Mouse (Mus musculus) testis, adult 2 months (tissue): ENCODE data around the gene Serpina3i. TPM values are rescaled to one million over a fixed set of nuclear protein-coding genes. Genes with fewer than 3 reads are reported as not detected.
"Not testable (repeated sequence)": the region's sequence is repeated elsewhere in the genome, so short reads cannot be mapped to it uniquely, and the experiment has no call there.

ENCODE experiments used
- H3K27ac ChIP-seq: fragments of 200-500 bp; 2 replicates; pipeline ENCODE4 v1.5.1; 2012; ENCODE audit warnings: low read depth, low read length; ENCODE audit not compliant: control insufficient read depth, insufficient read depth
- H3K27me3 ChIP-seq: fragments of 200-500 bp; 2 replicates; pipeline ENCODE4 v1.6.1; 2012; ENCODE audit warnings: mild to moderate bottlenecking, low read length, moderate library complexity; ENCODE audit not compliant: control insufficient read depth, insufficient read depth
- H3K36me3 ChIP-seq: fragments of 200-500 bp; 2 replicates; pipeline ENCODE4 v1.6.1; 2012; ENCODE audit warnings: mild to moderate bottlenecking, low read length; ENCODE audit not compliant: control insufficient read depth, insufficient read depth
- H3K4me1 ChIP-seq: fragments of 200-500 bp; 2 replicates; pipeline ENCODE4 v1.6.1; 2012; ENCODE audit warnings: low read length; ENCODE audit not compliant: control insufficient read depth, insufficient read depth
- H3K4me3 ChIP-seq: fragments of 200-500 bp; 2 replicates; pipeline ENCODE4 v1.5.1; 2012; ENCODE audit warnings: low read depth, mild to moderate bottlenecking, low read length, moderate library complexity, mixed read lengths; ENCODE audit not compliant: control insufficient read depth
- CTCF ChIP-seq: fragments of 200-500 bp; IDR thresholded peaks from 2 replicates; pipeline ENCODE4 v1.5.1; 2012; ENCODE audit warnings: low read depth, mild to moderate bottlenecking, inconsistent platforms, low read length, moderate library complexity; ENCODE audit not compliant: control insufficient read depth, insufficient read depth, insufficient replicate concordance
- POLR2A ChIP-seq: fragments of 200-500 bp; IDR thresholded peaks from 2 replicates; pipeline ENCODE4 v1.6.1; 2012; ENCODE audit warnings: low read depth, mild to moderate bottlenecking, inconsistent platforms, low read length, moderate library complexity; ENCODE audit not compliant: control insufficient read depth
- polyA plus RNA-seq: library from polyadenylated mRNA; depleted of rRNA; stranded (reverse); fragments of >200 nt; gene quantifications from 2 replicates; pipeline ENCODE4 v1.2.3, GENCODE M21; 2012

Serpina3i gene
- polyA plus RNA-seq, 1 experiment: 0.57 TPM

GRCm38 (mm10) chr12:104235915-104236314 is 27.0 kb upstream of the Serpina3i start, which contains the start of gene Serpina3g:
Gene Serpina3g, plus strand, starts transcription at chr12:104236245.
- Histone ChIP-seq H3K27ac (peak within 1 kb of the TSS; percentile 26; the same call in 1 of the 2 replicates), H3K4me1 (no peaks in the 10 kb centered on the region), H3K4me3 (no peak within 1 kb of the TSS), H3K27me3 (no peaks in the 10 kb centered on the region), H3K36me3 (no peaks in the 10 kb centered on the region)
- no peak for TF ChIP-seq CTCF
- no peak for TF ChIP-seq POLR2A

- H3K27me3 ChIP-seq, H3K36me3 ChIP-seq: not testable (repeated sequence)
Observed at GRCm38 (mm10) chr12:104238048-104238447, 24.9 kb upstream of the Serpina3i start.

GRCm38 (mm10) chr12:104243307-104243706 is 19.6 kb upstream of the Serpina3i start:
- no peaks in the 10 kb centered on the region for H3K36me3 ChIP-seq
- H3K4me1 ChIP-seq: no peaks in the 10 kb centered on the region
- no peaks in the 10 kb centered on the region for H3K27me3 ChIP-seq
- no peak overlapping the region for H3K4me3 ChIP-seq
- no peak overlapping the region for H3K27ac ChIP-seq
- no peak for TF ChIP-seq POLR2A
- TF ChIP-seq CTCF: no peak

More at GRCm38 (mm10) chr12:104238048-104238447, 24.9 kb upstream of the Serpina3i start:
- H3K27ac ChIP-seq, H3K4me1 ChIP-seq, H3K4me3 ChIP-seq: not testable (repeated sequence)

DNA sequence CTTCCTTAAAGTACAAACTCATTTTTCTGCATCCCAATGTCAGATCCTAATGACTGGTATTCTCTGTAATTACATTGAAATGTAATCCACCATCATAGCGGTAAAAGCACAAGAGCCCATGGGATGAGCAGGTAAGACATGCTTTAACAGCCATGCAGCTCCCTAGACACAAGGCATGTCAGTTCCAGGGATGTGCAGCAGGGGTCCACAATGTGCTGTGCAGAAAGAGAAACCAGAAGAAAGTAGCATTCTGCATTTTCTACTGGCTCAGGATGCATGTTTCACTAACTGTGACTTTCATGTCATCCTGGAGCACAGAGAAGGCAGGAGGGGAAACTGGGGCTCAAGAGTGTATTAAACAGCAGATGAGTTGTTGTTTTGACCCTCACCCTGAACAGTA is 17.8 kb upstream of the Serpina3i start:
- no peaks in the 10 kb centered on the region for H3K27me3 ChIP-seq
- no peak overlapping the region for H3K27ac ChIP-seq
- no peaks in the 10 kb centered on the region for H3K4me1 ChIP-seq
- H3K4me3 ChIP-seq: no peak overlapping the region
- peak; percentile 13; the same call in 1 of the 2 replicates for TF ChIP-seq CTCF
- no peak for TF ChIP-seq POLR2A
- no peaks in the 10 kb centered on the region for H3K36me3 ChIP-seq

GRCm38 (mm10) chr12:104245595-104245994 is 17.3 kb upstream of the Serpina3i start:
- Histone ChIP-seq H3K4me3 (no peak overlapping the region), H3K4me1 (no peaks in the 10 kb centered on the region), H3K27ac (no peak overlapping the region), H3K36me3 (no peaks in the 10 kb centered on the region), H3K27me3 (no peaks in the 10 kb centered on the region)
- TF ChIP-seq POLR2A: no peak
- TF ChIP-seq CTCF: no peak

DNA sequence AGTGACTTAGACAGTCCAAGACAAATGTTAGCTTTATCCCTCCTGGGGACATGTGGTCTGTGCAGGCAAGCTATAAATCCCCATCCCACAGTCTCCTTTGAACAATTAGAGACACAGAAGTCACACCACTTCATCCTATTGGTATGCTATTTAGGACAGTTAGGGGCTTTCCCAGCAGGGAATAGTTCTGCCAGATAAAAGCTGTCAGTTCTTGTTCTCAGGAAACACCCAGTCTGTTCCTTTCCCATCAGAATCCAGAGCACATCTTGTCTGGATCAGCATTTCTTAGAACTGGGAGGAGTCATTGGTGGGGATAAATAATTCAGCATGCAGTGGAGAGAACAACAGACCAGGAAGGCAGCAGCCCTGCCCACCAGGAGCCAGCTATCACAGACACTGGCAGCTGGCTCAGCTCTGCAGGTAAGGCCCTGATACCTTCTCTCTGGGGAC is 15.3 kb upstream of the Serpina3i start:
- no peak overlapping the region for H3K27ac ChIP-seq

DNA sequence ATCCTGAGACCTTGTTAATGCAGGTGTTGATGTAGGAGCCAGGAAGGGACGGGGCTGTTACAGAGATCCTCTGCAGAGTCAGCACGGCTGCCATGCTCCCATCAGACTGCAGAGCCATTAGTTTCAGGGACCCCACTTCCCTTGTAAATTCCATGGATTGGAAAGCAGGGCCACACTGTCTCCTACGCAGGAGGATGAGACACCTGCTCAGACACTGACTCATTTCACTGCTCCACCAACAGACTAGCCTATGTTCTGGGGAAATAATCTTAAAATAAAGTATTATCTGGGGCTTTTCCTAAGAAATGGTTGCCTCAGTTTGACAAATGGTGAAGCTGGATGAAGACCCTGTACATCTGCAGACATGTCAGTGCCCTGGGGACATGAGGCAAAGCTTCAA is 14.7 kb upstream of the Serpina3i start:
- no peak overlapping the region for H3K27ac ChIP-seq
- H3K36me3 ChIP-seq: no peaks in the 10 kb centered on the region
- no peaks in the 10 kb centered on the region for H3K4me1 ChIP-seq
- H3K27me3 ChIP-seq: no peaks in the 10 kb centered on the region
- no peak overlapping the region for H3K4me3 ChIP-seq
- TF ChIP-seq CTCF (no peak), POLR2A (no peak)

More for the DNA sequence above, 15.3 kb upstream of the Serpina3i start:
- H3K4me3 ChIP-seq: no peak overlapping the region
- TF ChIP-seq POLR2A: no peak
- no peak for TF ChIP-seq CTCF
- no peaks in the 10 kb centered on the region for H3K4me1 ChIP-seq
- H3K36me3 ChIP-seq: no peaks in the 10 kb centered on the region
- no peaks in the 10 kb centered on the region for H3K27me3 ChIP-seq

DNA sequence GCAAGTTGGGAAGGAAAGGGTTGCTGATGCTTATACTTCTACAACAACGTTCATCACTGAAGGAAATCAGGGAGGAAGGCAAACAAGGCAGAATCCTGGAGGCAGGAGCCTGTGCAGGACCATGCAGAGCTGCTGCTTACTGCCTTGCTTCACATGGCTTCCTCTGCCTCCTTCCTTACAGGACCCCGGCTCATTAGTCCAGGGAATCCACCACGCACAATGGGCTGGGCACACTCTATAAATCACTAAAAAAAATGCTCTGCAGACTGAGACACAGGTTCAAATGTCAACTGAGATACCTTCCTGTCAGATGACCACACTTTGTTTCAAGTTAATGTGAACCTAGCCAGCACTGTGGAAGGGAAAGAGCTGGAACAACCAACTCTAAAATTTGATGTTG is 1.9 kb upstream of the Serpina3i start:
- no peaks in the 10 kb centered on the region for H3K27me3 ChIP-seq
- no peaks in the 10 kb centered on the region for H3K36me3 ChIP-seq
- TF ChIP-seq POLR2A (no peak), CTCF (no peak)
- H3K4me1 ChIP-seq: no peaks in the 10 kb centered on the region
- H3K27ac ChIP-seq: no peak overlapping the region
- H3K4me3 ChIP-seq: no peak overlapping the region
